Comparison of ENCODE assay signal across 22 mouse cellular contexts in the genomic region with DNA sequence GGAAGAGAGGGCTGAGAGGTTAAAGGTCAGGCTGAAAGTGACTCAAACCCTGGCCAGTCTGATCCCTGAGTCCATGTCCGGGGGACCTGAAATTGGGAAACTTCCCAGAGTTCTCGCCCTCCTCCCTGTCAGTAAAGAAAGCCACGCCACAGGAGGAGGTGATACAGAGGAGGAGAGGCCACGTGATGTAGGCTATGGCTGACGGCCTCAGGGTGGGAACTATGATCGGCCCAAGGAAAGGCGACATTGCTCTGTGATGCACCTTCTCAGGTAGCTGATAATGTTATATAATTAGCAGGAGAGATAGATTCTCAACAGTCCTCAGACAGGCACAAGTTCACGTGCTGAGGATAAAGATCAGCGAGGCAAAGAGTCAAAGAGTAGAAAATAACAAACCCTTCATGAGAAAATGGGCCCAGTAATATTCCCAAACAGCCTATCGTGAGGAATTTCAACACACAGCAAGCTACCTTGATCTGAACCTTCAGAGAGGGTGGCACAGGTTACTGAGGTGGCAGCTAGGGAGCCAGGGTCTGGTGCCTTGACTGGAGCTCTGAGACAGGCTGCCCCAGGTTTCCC. TPM values are rescaled to one million over a fixed set of nuclear protein-coding genes. Genes with fewer than 3 reads are reported as not detected.
A peak's percentile ranks its signal among the peaks of the same experiment; 100 is the strongest.
DNase-seq lines count a peak whose midpoint lies in the region; ATAC-seq and TF ChIP-seq lines count a peak whose summit lies in the region.
"Had no signal": no experiment of that assay in that cellular context is flagged by ENCODE, and none has a peak within 500 bp of the region (broad histone marks: within the 10 kb centered on the region; RNA-seq: fewer than 3 reads in every experiment).

No protein-coding gene starts in this region.

- DNase-seq in heart, postnatal 0 days (ENCODE audit: low spot score), result no peak
- no peak for DNase-seq in heart, adult 8-10 months (ENCODE audit: low spot score)
- peak; percentile 63 for DNase-seq in A20 (ENCODE audit: low read depth, low spot score)
- DNase-seq in liver, postnatal 0 days, result no peak
- DNase-seq in urinary bladder, adult 2 months (ENCODE audit: low spot score), result no peak
- no peak for DNase-seq in adrenal gland, postnatal 10 days
- DNase-seq in spleen, postnatal 36 days (ENCODE audit: low spot score in 2 of 2), result no peak
- DNase-seq: adrenal gland, adult 8-10 months; cerebellum, adult 11 months; cerebellum, postnatal 14 days; embryo, embryonic 11 days; gastrocnemius, adult 2 months; heart, postnatal 10 days; kidney, adult 8-10 months; kidney, postnatal 36 days; midbrain, embryonic 14.5 days; thymus, postnatal 14 days had no signal

- WGBS in heart, postnatal 0 days, result 80% methylated on average over 10 of the region's 10 CpGs
- 59% methylated on average over 10 of the region's 10 CpGs for WGBS in liver, postnatal 0 days (ENCODE audit: insufficient replicate concordance)

- H3K4me1 ChIP-seq in heart, postnatal 0 days (ENCODE audit: control insufficient read depth, insufficient read depth), result peaks cover 53% of the 10 kb centered on the region
- peaks cover 58% of the 10 kb centered on the region for H3K4me1 ChIP-seq in brown adipose tissue, adult 24 weeks (ENCODE audit: control insufficient read depth, insufficient read depth, insufficient read length, low read length)
- peaks cover 46% of the 10 kb centered on the region for H3K4me1 ChIP-seq in liver, postnatal 0 days (ENCODE audit: insufficient read depth)

- H3K27ac ChIP-seq in heart, postnatal 0 days (ENCODE audit: low read depth), result 0 out of 2 replicates have a peak overlapping the region, but pooled peaks have one; percentile 21
- H3K27ac ChIP-seq in brown adipose tissue, adult 24 weeks (replicated peaks; ENCODE audit: low read depth, low read length), result peak overlapping the region; percentile 93
- H3K27ac ChIP-seq in liver, postnatal 0 days (ENCODE audit: low read depth), result peak overlapping the region; percentile 82
- H3K27ac ChIP-seq: limb, embryonic 15.5 days had no signal

- no peak for TF ChIP-seq CTCF in heart, postnatal 0 days (IDR thresholded peaks at IDR 0.05; ENCODE audit: low read depth)
- no peak for TF ChIP-seq CTCF in liver, postnatal 0 days (IDR thresholded peaks at IDR 0.05; ENCODE audit: low read depth)

- no peak for ATAC-seq in heart, postnatal 0 days (ENCODE audit: insufficient read depth, low read depth)
- ATAC-seq in liver, postnatal 0 days, result 0 out of 2 replicates have a peak, but pooled peaks have one; percentile 23
- ATAC-seq: hindbrain, embryonic 16.5 days; Patski had no signal

- H3K9me3 ChIP-seq in heart, postnatal 0 days (replicated peaks; ENCODE audit: control insufficient read depth, low read length), result no peaks in the 10 kb centered on the region
- no peaks in the 10 kb centered on the region for H3K9me3 ChIP-seq in liver, postnatal 0 days (ENCODE audit: low read length)
- H3K9me3 ChIP-seq: limb, embryonic 15.5 days; megakaryocyte, embryonic 14.5 days had no signal

- TF ChIP-seq EP300 in heart, postnatal 0 days (IDR thresholded peaks at IDR 0.05; ENCODE audit: low read depth), result no peak
- TF ChIP-seq EP300 in liver, postnatal 0 days (IDR thresholded peaks at IDR 0.05; ENCODE audit: low read depth), result no peak

- no peak overlapping the region for H3K9ac ChIP-seq in heart, postnatal 0 days (replicated peaks; ENCODE audit: low read depth, low read length)
- H3K9ac ChIP-seq in liver, postnatal 0 days (replicated peaks), result no peak overlapping the region
- H3K9ac ChIP-seq: limb, embryonic 15.5 days had no signal

- H3K4me3 ChIP-seq in heart, postnatal 0 days (ENCODE audit: low read depth, low read length), result no peak overlapping the region
- no peak overlapping the region for H3K4me3 ChIP-seq in brown adipose tissue, adult 24 weeks (ENCODE audit: insufficient read depth, low read depth, low read length)
- H3K4me3 ChIP-seq in liver, postnatal 0 days (ENCODE audit: low read depth, low read length), result no peak overlapping the region
- H3K4me3 ChIP-seq: gastrocnemius, adult 2 months; limb, embryonic 15.5 days; megakaryocyte, embryonic 14.5 days had no signal

- H3K27me3 ChIP-seq in heart, postnatal 0 days (ENCODE audit: control insufficient read depth, insufficient read depth, low read length), result no peaks in the 10 kb centered on the region
- H3K27me3 ChIP-seq in liver, postnatal 0 days (ENCODE audit: insufficient read depth, low read length), result no peaks in the 10 kb centered on the region
- H3K27me3 ChIP-seq: limb, embryonic 15.5 days; megakaryocyte, embryonic 14.5 days; Patski had no signal

- no peak overlapping the region for H3K4me2 ChIP-seq in heart, postnatal 0 days (ENCODE audit: low read depth, low read length)
- no peak overlapping the region for H3K4me2 ChIP-seq in liver, postnatal 0 days (ENCODE audit: low read depth, low read length)
- H3K4me2 ChIP-seq: limb, embryonic 15.5 days had no signal

- H3K36me3 ChIP-seq in heart, postnatal 0 days (replicated peaks; ENCODE audit: control insufficient read depth, insufficient read depth, low read length), result no peaks in the 10 kb centered on the region
- H3K36me3 ChIP-seq in liver, postnatal 0 days (replicated peaks; ENCODE audit: insufficient read depth, low read length), result no peaks in the 10 kb centered on the region
- H3K36me3 ChIP-seq: limb, embryonic 15.5 days had no signal

RNA-seq across cellular contexts. Expression of gene Lnx2, which starts 19.6 kb away (rescaled TPM):
- total RNA-seq in heart, postnatal 0 days (2014; rRNA removed; ENCODE audit: low replicate concordance), result 18.0 and 22.6 TPM in 2 replicates
- 6.2 and 6.5 TPM in 2 replicates for polyA plus RNA-seq in heart, postnatal 0 days (2015; fragmentation: Nextera tagmentation; extraction: Ambion mirVana)
- total RNA-seq in heart, adult 8-10 months (2022), result 10 to 100 TPM in 2 of 4 experiments, 1 to 10 TPM in 2; 7.4 to 11.5 (median 9.4) TPM
- 6.6 and 7.0 TPM in 2 replicates for polyA plus RNA-seq in brown adipose tissue, adult 24 weeks (2012; ENCODE audit: insufficient read depth, insufficient read length, missing spikeins)
- polyA plus RNA-seq in liver, postnatal 0 days (2015; fragmentation: Nextera tagmentation; extraction: Ambion mirVana), result 5.4 and 6.9 TPM in 2 replicates
- 9.6 and 13.6 TPM in 2 replicates for polyA plus RNA-seq in urinary bladder, adult 2 months (2012; rRNA removed)
- total RNA-seq in adrenal gland, postnatal 10 days (2021), result 10 to 100 TPM; 17.0 to 18.3 TPM

RNA-seq across cellular contexts. Expression of gene Polr1d, which starts 20.0 kb away (rescaled TPM):
- total RNA-seq in heart, postnatal 0 days (2014; rRNA removed; ENCODE audit: low replicate concordance), result 53.8 and 56.9 TPM in 2 replicates
- polyA plus RNA-seq in heart, postnatal 0 days (2015; fragmentation: Nextera tagmentation; extraction: Ambion mirVana), result 85.0 and 89.1 TPM in 2 replicates
- total RNA-seq in heart, adult 8-10 months (2022), result 10 to 100 TPM; 66.0 to 75.4 (median 70.5) TPM
- polyA plus RNA-seq in brown adipose tissue, adult 24 weeks (2012; ENCODE audit: insufficient read depth, insufficient read length, missing spikeins), result 203 and 223 TPM in 2 replicates
- 72.2 and 72.9 TPM in 2 replicates for polyA plus RNA-seq in liver, postnatal 0 days (2015; fragmentation: Nextera tagmentation; extraction: Ambion mirVana)
- polyA plus RNA-seq in urinary bladder, adult 2 months (2012; rRNA removed), result 116 and 126 TPM in 2 replicates
- 100 to 1,000 TPM; 145 to 159 TPM for total RNA-seq in adrenal gland, postnatal 10 days (2021)

Comparison
In these comparisons a context has a peak if more than half of its experiments do, and no peak if none do; other contexts are left out.
1. H3K27ac ChIP-seq: peak in every context shown above with its lines; median percentile 93 in brown adipose tissue, adult 24 weeks; 82 in liver, postnatal 0 days; 21 in heart, postnatal 0 days.